12 mouse cellular contexts compared by ENCODE assay signal in the genomic region with DNA sequence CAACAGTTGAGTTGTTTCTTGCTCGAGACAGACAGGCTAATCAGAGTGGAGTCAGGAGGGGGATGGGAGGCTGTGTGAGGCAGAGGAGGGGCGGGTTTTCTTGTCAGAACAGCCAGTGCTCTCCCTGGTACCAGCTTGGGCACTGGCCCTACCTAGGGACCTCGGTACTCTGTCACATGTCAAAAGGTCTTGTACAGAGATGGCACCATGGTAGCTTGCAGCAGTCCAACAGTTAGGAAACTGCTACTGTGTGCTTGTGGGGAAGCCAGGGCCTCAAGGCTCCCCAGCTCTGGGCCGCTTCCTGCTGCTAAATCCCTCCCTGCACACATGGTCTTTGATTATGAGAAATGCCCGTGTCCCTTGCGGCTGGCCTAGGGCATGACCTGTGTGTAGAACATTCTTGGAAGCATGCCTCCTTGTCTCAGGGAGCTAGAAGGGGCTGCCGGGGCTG.
A peak's percentile ranks its signal among the peaks of the same experiment; 100 is the strongest.
DNase-seq lines count a peak whose midpoint lies in the region; ATAC-seq lines count a peak whose summit lies in the region.
"Had no signal": no experiment of that assay in that cellular context is flagged by ENCODE, and none has a peak within 500 bp of the region (broad histone marks: within the 10 kb centered on the region; RNA-seq: fewer than 3 reads in every experiment).

No protein-coding gene starts in this region.

- DNase-seq in hindbrain, embryonic 10.5 days (ENCODE audit: low spot score), result peak; percentile 37
- DNase-seq in hindbrain, embryonic 11.5 days (ENCODE audit: low spot score), result no peak
- DNase-seq in embryo, embryonic 10 days (ENCODE audit: low spot score), result peak; percentile 62
- no peak for DNase-seq in embryonic facial prominence, embryonic 14.5 days (ENCODE audit: low spot score)
- DNase-seq in limb, embryonic 11.5 days (ENCODE audit: low spot score), result no peak
- DNase-seq in spleen, postnatal 14 days (ENCODE audit: low spot score in 2 of 2), result no peak
- DNase-seq in gastrocnemius, postnatal 4 days (ENCODE audit: low spot score in 2 of 2), result no peak

- no peak overlapping the region for H3K4me3 ChIP-seq in hindbrain, embryonic 10.5 days
- no peak overlapping the region for H3K4me3 ChIP-seq in hindbrain, embryonic 11.5 days (ENCODE audit: low read depth, low read length)
- no peak overlapping the region for H3K4me3 ChIP-seq in embryonic facial prominence, embryonic 14.5 days (ENCODE audit: low read depth, low read length)
- no peak overlapping the region for H3K4me3 ChIP-seq in limb, embryonic 11.5 days (ENCODE audit: low read depth, low read length)
- H3K4me3 ChIP-seq in forebrain, embryonic 13.5 days, result no peak overlapping the region
- H3K4me3 ChIP-seq: forebrain, embryonic 12.5 days; hindbrain, embryonic 12.5 days; lung, embryonic 15.5 days had no signal

- 39% methylated on average over 7 of the region's 7 CpGs for WGBS in hindbrain, embryonic 10.5 days
- 34% methylated on average over 7 of the region's 7 CpGs for WGBS in hindbrain, embryonic 11.5 days
- WGBS in embryonic facial prominence, embryonic 14.5 days, result 16% methylated on average over 7 of the region's 7 CpGs
- WGBS in limb, embryonic 11.5 days, result 33% methylated on average over 7 of the region's 7 CpGs
- WGBS in forebrain, embryonic 13.5 days, result 47% methylated on average over 7 of the region's 7 CpGs

- no peak for ATAC-seq in hindbrain, embryonic 11.5 days (ENCODE audit: low FRiP score)
- ATAC-seq in embryonic facial prominence, embryonic 14.5 days (ENCODE audit: low read depth), result peak; percentile 11; the same call in 1 of the 2 replicates
- no peak for ATAC-seq in limb, embryonic 11.5 days (ENCODE audit: insufficient number of reproducible peaks, low FRiP score, low TSS enrichment, low read depth)
- ATAC-seq in forebrain, embryonic 13.5 days, result no peak
- ATAC-seq: activated CD4-positive, CD25-positive, alpha-beta regulatory T cell, adult 4 months had no signal

- peaks cover 33% of the 10 kb centered on the region for H3K4me1 ChIP-seq in hindbrain, embryonic 10.5 days (replicated peaks)
- H3K4me1 ChIP-seq in hindbrain, embryonic 11.5 days (replicated peaks; ENCODE audit: control insufficient read depth, insufficient read depth, low read length), result no peaks in the 10 kb centered on the region
- H3K4me1 ChIP-seq in embryonic facial prominence, embryonic 14.5 days (ENCODE audit: control insufficient read depth, insufficient read depth, low read length), result no peaks in the 10 kb centered on the region
- H3K4me1 ChIP-seq in limb, embryonic 11.5 days (ENCODE audit: control insufficient read depth, insufficient read depth, low read length), result peaks cover 5% of the 10 kb centered on the region
- peaks cover 7% of the 10 kb centered on the region; the same call in 1 of the 2 replicates for H3K4me1 ChIP-seq in forebrain, embryonic 13.5 days
- H3K4me1 ChIP-seq: lung, embryonic 15.5 days had no signal

- no peaks in the 10 kb centered on the region for H3K27me3 ChIP-seq in hindbrain, embryonic 10.5 days (ENCODE audit: insufficient read depth, poor library complexity, severe bottlenecking)
- H3K27me3 ChIP-seq in hindbrain, embryonic 11.5 days (ENCODE audit: control insufficient read depth, insufficient read depth, low read length), result no peaks in the 10 kb centered on the region
- no peaks in the 10 kb centered on the region for H3K27me3 ChIP-seq in embryonic facial prominence, embryonic 14.5 days (replicated peaks; ENCODE audit: control insufficient read depth, insufficient read depth, low read length)
- H3K27me3 ChIP-seq in limb, embryonic 11.5 days (ENCODE audit: control insufficient read depth, insufficient read depth, low read length), result no peaks in the 10 kb centered on the region
- H3K27me3 ChIP-seq in forebrain, embryonic 13.5 days, result no peaks in the 10 kb centered on the region
- H3K27me3 ChIP-seq: forebrain, embryonic 12.5 days; hindbrain, embryonic 12.5 days; lung, embryonic 15.5 days had no signal

- no peaks in the 10 kb centered on the region for H3K9me3 ChIP-seq in hindbrain, embryonic 10.5 days
- no peaks in the 10 kb centered on the region for H3K9me3 ChIP-seq in hindbrain, embryonic 11.5 days (ENCODE audit: control insufficient read depth, low read length)
- H3K9me3 ChIP-seq in embryonic facial prominence, embryonic 14.5 days (ENCODE audit: control insufficient read depth, low read length), result no peaks in the 10 kb centered on the region
- H3K9me3 ChIP-seq in limb, embryonic 11.5 days (ENCODE audit: control insufficient read depth, low read length), result no peaks in the 10 kb centered on the region
- no peaks in the 10 kb centered on the region for H3K9me3 ChIP-seq in forebrain, embryonic 13.5 days (replicated peaks)
- H3K9me3 ChIP-seq: forebrain, embryonic 12.5 days; hindbrain, embryonic 12.5 days; lung, embryonic 15.5 days had no signal

- no peak overlapping the region for H3K9ac ChIP-seq in hindbrain, embryonic 11.5 days (ENCODE audit: low read depth, low read length)
- H3K9ac ChIP-seq in embryonic facial prominence, embryonic 14.5 days (ENCODE audit: low read depth, low read length), result no peak overlapping the region
- H3K9ac ChIP-seq in limb, embryonic 11.5 days (ENCODE audit: low read length), result no peak overlapping the region; the same call in 1 of the 2 replicates
- H3K9ac ChIP-seq in forebrain, embryonic 13.5 days, result no peak overlapping the region
- H3K9ac ChIP-seq: forebrain, embryonic 12.5 days; hindbrain, embryonic 12.5 days; lung, embryonic 15.5 days had no signal

- H3K36me3 ChIP-seq in hindbrain, embryonic 10.5 days, result peaks cover 93% of the 10 kb centered on the region
- no peaks in the 10 kb centered on the region for H3K36me3 ChIP-seq in hindbrain, embryonic 11.5 days (ENCODE audit: control insufficient read depth, insufficient read depth, low read length)
- H3K36me3 ChIP-seq in embryonic facial prominence, embryonic 14.5 days (ENCODE audit: control insufficient read depth, insufficient read depth, low read length), result peaks cover 76% of the 10 kb centered on the region
- peaks cover 32% of the 10 kb centered on the region for H3K36me3 ChIP-seq in limb, embryonic 11.5 days (ENCODE audit: control insufficient read depth, insufficient read depth, low read length)
- H3K36me3 ChIP-seq in forebrain, embryonic 13.5 days (ENCODE audit: poor library complexity, severe bottlenecking), result peaks cover 29% of the 10 kb centered on the region
- H3K36me3 ChIP-seq: lung, embryonic 15.5 days had no signal

- H3K4me2 ChIP-seq in hindbrain, embryonic 11.5 days (replicated peaks; ENCODE audit: low read depth, low read length), result no peak overlapping the region
- no peak overlapping the region for H3K4me2 ChIP-seq in embryonic facial prominence, embryonic 14.5 days (ENCODE audit: low read depth, low read length)
- H3K4me2 ChIP-seq in limb, embryonic 11.5 days (ENCODE audit: low read depth, severe bottlenecking), result no peak overlapping the region
- no peak overlapping the region for H3K4me2 ChIP-seq in forebrain, embryonic 13.5 days
- H3K4me2 ChIP-seq: forebrain, embryonic 12.5 days; hindbrain, embryonic 12.5 days; lung, embryonic 15.5 days had no signal

- peak overlapping the region; percentile 25; the same call in 1 of the 2 replicates for H3K27ac ChIP-seq in hindbrain, embryonic 10.5 days
- H3K27ac ChIP-seq in hindbrain, embryonic 11.5 days (ENCODE audit: low read depth, low read length), result no peak overlapping the region
- no peak overlapping the region for H3K27ac ChIP-seq in embryonic facial prominence, embryonic 14.5 days (replicated peaks; ENCODE audit: low read depth, low read length)
- peak overlapping the region; percentile 24; the same call in 1 of the 2 replicates for H3K27ac ChIP-seq in limb, embryonic 11.5 days (replicated peaks; ENCODE audit: low read depth, low read length)
- H3K27ac ChIP-seq in forebrain, embryonic 13.5 days, result no peak overlapping the region
- H3K27ac ChIP-seq: forebrain, embryonic 12.5 days; hindbrain, embryonic 12.5 days; lung, embryonic 15.5 days had no signal

Comparison
In these comparisons a context has a peak if more than half of its experiments do, and no peak if none do; other contexts are left out.
1. DNase-seq: peak in hindbrain, embryonic 10.5 days (single experiment) and embryo, embryonic 10 days (single experiment); none in hindbrain, embryonic 11.5 days (single experiment), embryonic facial prominence, embryonic 14.5 days (single experiment), limb, embryonic 11.5 days (single experiment), spleen, postnatal 14 days (0 of 2) and gastrocnemius, postnatal 4 days (0 of 2).
2. H3K27ac ChIP-seq: peak in hindbrain, embryonic 10.5 days (single experiment) and limb, embryonic 11.5 days (single experiment); none in hindbrain, embryonic 11.5 days (single experiment), embryonic facial prominence, embryonic 14.5 days (single experiment) and forebrain, embryonic 13.5 days (single experiment).